Mouse (Mus musculus) gastrocnemius, postnatal 4 days (tissue): ENCODE results near the gene Glb1l. TPM values are rescaled to one million over a fixed set of nuclear protein-coding genes. Genes with fewer than 3 reads are reported as not detected.
A peak's percentile ranks its signal among the peaks of the same experiment; 100 is the strongest.
"Not testable (repeated sequence)": the region's sequence is repeated elsewhere in the genome, so short reads cannot be mapped to it uniquely, and the experiment has no call there.

Experiments
- DNase-seq, 2 experiments: peaks; one replicate each; pipeline ENCODE4 v3.0.0; 2021 to 2022; ENCODE audit warnings: low spot score in 2 of 2, mixed read lengths in 2 of 2
- long read RNA-seq, 2 experiments: library from polyadenylated mRNA; stranded (forward); transcript quantifications; one replicate each; pipeline ENCODE4 v2.0.0; 2021
- total RNA-seq, 2 experiments: library from RNA; stranded (reverse); gene quantifications; 2 replicates each; pipeline ENCODE4 v1.2.3; 2021

Gene Glb1l
- 10 to 100 TPM; 10.5 to 11.9 TPM for total RNA-seq
- long read RNA-seq, experiment 1, partial matches to known transcripts: 4 of 10 reads
- long read RNA-seq, experiment 1, other reads (novel, unspliced or antisense): 5 of 10 reads
- long read RNA-seq, experiment 2, partial matches to known transcripts: 6 of 11 reads
- long read RNA-seq, experiment 2, other reads (novel, unspliced or antisense): 5 of 11 reads

DNA sequence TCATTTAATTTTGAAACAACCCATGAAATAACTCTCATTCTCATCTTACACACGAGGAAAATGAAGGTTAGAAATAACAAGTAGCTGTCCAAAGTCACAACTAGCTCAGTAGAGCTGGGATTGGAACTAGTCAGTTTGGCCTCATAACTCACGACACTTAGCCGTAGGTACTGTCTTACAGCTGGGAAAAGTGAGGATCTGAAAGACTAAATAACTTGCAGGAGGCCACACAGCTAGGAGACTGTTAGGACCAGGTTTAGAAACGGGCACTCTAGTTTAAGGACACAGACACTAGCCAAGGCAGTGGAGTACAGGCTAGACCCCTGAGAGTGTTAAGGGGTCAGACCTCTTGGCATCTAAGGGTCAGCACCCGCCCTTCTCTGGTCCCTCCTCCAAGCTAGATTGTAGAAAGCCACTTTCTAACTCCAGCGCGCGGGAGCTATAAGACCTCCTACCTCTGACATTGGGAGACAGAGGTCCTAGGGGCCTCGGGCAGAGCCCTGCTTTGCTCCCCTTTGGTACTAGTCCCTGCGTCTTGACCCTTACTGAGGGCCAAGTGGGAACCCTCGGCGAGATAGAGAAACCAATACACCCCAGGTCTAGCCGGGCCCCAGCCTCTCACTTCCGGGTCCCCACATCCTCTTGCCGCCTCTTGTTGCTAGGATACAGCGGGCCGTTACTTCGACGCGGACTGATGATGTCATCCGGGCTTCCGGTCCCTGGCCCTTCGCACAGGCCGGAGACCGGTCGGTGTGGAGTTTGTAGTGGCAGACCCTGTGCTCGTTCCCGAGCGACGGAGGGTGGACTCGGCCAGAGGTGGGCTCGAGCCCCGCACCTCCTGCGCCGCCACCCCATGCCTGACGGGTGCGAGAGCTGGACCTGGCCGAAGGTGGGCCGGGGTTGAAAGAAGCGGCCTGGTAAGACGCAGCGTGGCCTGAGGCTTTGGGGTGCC is at the start of gene Glb1l, which contains the start of gene Stk16:
TSS of gene Glb1l (minus strand) at position 678 of the 952 bp plus-strand sequence.
TSS of gene Stk16 (plus strand) at position 703 of the 952 bp plus-strand sequence.
- peak; percentile 92 to 97 for DNase-seq

DNA sequence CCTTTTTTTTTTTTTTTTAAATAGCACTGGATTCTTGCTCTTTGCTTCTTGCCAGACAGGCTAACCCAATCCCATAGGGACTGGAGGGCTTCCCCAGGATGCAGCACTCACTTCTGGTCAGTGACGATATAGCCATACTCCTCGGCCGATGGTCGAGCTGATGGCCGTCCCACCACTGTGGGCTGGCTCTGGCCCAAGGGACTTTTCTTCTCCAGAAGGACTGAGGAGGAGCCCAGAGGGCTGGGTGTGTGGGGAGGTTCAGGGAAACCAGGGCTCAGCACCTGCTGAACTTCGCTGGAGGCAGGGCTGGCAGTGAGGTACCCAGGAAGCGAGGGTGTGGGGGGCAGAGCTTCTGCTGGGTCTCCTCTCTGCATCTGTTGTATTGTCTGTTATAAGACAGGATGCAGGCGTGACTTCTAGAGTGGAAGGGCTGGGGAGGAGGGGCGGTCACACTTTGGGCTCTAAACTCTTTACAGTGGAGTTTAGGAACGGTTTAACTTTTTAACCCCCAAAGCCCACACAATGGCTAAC is 45.0 kb upstream of the Glb1l start:
- no peak for DNase-seq

DNA sequence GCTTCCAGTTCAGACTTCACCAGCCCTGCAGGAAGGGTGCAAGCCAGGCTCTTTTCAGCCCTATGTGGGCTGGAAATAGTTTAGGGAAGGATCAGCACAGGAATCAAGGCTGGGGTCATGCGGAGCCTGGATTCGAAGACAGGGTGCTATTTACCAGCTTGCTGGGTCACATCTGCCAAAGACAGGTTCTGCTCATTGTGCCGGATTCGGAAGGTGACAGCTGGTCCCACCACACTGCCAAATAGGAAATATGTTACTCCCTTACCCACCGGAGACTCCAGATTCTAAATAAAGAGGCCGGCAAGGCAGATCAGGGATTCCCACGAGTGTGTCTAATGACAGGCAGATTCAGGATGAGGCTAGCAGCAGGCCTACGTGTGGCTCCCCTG is 44.0 kb upstream of the Glb1l start:
- DNase-seq: no peak

DNA sequence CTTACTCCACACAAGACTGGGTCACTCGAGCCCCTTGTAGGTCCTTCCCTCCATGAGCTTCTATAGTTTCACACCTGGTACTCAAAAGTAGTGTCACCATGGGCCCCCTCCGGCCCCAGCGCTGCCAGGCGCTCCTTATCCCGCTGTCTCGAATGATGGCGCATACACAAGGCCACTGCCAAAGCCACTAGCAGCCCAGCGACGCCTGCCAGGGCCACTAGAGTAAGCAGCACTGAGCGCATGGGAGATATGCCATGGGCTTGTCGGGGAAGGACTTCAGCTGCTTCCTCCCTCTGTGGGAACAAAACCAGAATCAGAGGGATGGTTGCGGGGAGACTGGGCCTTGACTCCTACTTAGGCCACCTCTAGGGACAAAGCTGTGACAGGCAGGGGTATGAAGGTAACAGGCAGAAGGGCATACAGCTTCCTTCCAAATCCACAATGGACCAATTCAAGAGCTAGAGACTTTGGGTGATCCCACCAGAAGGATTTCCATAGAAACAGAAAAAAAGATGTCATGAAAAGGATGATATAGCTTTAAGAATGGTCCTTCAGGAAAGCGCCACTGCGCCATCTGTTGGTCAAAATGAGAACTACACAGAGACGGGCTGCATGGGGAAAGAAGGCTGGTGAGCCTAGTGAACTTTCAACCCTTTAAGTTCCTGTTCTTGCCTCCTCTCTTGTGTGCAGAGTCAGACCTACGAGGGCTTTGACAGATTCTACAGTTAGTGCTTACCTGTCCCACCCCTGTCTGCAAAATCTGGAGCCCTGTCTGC is 43.4 kb upstream of the Glb1l start:
- peak; percentile 56 to 78 for DNase-seq

DNA sequence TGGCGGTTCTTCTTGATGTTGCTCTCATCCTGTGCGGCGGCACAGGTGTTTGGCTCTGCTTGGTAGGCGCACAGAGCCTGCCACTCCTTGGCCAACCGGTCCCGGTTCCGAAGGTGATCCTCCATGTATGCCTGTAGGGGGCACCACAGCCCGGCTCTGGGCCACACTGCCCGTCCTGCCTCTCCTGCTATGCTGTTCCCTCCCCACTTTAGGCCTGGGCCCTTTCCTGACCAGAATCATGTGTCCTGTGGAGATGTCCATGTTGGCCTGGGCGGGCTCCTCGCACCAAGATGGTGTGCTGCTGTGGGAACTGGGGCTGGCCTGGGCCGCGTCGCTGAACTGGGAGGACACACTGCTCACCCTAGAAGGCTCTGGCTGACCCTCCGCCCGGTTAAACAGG is 42.4 kb upstream of the Glb1l start:
- no peak for DNase-seq

DNA sequence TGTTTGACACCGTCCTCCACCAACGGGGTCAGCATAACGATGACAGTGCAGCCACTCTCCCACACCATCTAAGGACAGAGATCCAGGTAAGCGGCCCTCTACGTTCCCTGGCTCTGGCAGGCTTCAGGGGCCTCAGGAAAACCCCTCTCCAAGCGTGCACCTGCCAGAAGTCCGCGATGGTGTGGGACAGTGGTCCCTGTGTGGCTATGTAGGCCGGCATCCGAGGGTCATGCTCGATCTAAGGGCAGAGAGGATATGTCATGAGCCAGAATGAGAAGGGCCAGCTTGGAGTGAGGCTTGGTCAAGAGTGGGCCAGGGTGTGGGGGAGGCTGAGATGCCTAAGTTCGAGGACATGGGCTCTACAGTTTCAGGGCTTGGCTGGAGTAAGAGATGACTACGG is 41.7 kb upstream of the Glb1l start:
- DNase-seq: no peak

DNA sequence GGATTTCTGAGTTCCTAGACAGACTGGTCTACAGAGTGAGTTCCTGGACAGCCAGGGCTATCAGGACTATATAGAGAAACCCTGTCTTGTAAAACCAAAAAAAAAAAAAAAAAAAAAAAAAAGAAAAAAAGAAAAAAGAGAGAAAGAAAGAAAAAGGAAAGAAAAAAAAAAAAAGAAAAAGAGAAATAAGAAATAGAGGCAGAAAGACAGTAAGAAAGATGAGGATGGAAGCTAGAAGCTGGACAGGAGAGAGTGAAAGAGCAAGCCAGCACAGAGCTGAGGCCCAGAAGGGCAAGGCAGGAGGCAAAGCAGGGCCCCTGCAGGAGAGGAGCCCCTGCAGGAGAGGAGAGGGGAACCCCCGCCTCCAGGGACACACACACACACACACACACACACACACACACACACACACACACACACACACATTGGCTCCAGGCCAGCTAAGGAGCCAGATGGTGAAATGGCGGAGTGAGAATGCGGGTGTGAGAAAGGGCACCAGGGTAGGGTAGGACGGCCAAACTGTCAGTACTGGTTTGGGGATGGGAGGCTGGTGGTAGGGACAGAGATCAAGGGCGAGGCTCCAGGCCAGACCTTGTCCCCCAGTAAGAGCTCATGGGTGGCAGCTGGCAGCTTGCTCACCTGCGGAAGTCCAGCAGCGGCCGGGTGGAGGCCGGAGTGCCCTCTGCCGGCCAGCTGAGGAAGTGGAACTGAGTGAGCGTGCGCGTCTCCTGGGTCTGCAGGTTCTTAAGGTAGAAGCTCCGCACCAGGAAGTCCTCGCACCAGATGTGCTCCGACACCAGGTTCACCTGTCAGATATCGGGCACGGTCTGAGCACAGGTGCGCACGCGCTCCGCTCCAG is 40.7 kb upstream of the Glb1l start:
- DNase-seq: peak in 1 of 2 experiments; percentile 66

DNA sequence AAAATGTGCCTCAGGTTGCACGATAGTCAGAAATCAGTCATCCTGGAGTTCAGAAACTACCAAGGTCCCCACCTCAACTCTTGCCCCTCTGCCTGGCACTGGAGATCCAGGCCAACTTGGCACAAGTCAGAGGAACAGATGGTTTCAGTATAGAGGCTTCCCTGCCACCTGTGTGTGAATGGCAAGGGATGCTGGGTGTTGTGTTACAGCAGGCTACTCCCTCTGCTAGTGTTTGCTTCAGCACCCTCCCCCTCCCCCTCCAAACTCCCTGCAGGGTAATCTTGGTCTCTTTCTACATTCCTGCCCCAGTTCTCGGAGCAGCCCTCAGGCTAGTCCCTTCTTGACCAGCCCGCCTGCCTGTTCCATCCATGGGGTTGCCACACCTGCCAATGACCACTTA is 39.9 kb upstream of the Glb1l start:
- DNase-seq: no peak

DNA sequence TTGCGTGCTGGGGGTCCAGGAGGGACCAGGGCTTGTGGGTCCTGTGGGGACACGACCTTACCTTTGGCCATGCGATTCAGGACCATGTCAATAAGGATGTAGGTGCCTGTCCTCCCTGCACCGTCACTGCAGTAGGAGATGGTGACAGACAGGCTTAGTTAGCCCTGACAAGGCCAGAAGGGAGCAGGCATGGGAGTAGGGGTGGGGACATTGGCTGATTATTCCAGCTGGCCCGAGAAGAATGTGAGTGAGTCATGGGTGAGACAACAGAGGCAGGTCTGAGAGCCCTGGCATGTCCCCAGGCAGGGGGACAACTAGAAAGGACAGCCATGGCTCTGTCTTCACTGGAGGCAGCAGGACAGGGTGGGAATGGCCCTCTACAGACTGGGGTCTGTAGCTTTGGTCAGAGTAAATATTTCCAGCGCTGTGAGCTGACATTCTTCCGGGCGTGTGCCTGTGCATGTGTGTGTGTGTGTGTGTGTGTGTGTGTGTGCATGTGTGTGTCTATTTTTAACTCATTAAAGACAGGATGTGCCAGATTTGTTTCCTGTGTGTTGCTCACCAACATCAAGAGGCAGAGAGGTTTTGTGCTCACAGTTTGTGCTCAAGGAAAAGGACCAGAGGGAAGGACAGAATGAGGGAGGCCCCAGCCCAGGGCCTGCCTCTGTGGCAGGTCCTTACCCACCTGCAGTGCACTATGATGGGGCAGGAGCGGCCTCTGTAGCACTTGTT is 37.6 kb upstream of the Glb1l start:
- no peak for DNase-seq

DNA sequence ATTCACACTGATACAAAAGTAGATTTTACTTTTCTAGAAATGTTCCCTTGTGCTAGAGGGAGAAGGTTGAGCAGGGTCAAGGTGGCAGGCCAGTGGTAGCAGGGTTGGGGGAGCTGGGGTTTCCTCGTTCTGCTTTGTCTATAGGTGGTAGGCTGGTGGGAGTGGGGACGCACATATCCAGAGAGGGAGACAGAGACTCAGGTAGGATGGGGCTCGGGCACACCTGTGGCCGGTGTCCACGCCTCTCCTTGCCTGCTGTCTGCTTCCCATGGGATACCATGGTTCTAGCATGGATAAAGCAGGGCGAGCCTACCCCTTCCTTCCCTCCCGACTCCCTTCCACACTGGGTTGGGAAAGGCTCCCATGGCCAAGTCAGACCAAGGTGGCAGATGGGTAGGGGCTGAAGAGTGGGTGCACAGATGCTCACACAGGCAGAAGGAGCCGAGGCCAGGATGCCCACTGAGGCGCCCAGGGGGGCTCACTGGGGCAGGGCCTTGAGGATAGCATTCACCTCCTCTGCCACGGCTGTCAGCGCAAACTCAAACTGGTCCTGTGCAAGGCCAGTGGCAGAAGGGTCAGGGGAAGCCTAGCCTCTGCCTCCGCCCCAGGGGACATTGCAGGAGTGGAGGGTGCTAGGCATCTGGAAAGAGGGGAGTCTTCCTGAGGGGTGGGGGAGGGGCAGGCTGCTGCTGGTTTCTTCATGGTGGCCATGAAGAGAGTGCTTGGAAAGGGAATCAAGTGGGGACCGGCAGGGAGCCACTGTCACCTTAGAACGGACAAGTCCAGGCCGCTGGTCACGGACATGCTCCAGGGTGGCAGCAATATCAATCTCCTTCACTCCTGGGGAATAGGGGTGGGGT is 36.7 kb upstream of the Glb1l start:
- DNase-seq: no peak

DNA sequence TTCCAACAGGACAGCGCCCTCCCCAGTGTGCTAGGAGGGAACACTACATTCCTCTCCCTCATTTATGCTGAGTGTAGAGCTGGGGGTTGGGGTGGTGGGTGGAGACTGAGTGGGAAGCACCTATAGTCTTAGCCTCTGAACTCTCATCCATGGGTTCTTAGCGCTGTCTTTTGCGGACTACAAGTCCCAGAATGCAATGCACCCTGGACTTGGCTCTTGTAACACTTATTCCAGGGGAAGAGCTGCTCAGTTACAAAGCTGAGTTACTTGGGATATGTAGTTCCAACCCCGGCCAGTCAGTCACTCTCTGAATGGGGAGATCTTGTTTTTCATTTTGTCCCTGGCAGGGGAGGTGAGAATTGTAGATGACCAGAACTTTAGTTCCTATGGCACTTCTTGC is 34.2 kb upstream of the Glb1l start:
- no peak for DNase-seq

DNA sequence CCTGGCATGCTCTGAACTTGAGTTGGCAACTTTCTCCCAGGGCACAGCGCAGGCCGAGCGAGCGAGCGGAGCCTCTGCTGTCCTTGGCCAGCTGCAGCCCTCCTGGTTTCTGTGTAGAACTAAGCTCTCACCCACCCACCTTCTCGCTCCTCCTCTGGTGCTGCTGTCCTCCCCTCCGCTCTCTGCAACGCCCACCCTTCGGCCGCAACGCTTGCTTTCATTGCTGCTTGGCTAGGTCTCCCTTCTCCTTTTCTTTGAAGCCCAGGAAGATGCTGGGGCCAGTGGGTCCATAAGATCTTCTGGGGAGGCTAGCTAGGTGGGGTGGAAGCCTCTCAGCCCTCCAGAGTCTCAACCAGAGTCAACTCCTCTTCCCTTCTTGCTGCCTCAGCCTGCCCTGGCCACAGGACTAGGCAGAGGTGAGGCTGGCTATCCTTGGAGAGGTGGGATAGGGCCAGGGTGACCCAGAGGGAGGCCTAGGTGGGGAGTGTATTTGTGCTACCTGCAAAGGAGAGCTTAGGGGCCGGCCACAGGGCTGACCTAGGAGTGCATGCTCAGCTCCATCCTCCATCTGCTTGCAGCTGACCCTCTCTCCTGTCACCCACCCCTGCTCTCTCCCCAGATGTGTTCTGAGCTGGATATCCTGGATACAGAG is 33.7 kb upstream of the Glb1l start:
- no peak for DNase-seq

DNA sequence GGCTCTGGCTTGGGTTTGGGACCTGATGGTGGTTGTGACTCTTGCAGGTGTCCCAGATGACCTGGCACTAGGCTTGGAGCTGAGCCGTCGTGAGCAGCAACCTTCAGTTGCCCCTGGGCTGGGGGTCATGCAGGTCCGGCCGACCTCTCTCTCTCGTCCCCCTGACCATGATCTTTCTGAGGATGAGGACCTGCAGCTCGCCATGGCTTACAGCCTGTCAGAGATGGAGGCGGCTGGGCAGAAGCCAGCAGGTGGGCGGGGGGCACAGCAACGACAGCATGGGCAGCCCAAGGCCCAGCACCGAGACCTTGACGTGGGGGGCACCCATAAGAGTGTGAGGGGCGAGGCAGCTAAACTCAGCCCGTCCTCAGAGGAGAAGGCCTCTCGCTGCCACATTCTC is 32.8 kb upstream of the Glb1l start:
- no peak for DNase-seq

DNA sequence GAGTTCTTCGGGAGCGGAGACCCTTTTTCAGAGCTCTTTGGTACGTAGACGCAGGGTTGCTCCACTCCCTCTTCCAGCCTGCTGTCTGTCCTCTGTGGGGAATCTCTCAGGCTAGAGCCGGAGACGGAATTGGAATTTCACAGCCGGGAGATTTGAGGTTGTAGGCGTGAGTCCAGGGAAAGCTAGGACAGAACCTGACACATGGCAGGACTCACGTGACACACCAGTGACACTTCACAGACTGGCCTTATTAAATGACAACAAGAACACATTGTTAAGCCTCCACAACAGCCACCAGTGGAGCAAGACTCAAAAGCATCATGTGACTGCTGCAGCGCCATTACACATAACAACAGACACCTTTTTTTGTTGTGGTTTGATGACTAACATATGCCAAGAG is 29.0 kb upstream of the Glb1l start:
- no peak for DNase-seq

DNA sequence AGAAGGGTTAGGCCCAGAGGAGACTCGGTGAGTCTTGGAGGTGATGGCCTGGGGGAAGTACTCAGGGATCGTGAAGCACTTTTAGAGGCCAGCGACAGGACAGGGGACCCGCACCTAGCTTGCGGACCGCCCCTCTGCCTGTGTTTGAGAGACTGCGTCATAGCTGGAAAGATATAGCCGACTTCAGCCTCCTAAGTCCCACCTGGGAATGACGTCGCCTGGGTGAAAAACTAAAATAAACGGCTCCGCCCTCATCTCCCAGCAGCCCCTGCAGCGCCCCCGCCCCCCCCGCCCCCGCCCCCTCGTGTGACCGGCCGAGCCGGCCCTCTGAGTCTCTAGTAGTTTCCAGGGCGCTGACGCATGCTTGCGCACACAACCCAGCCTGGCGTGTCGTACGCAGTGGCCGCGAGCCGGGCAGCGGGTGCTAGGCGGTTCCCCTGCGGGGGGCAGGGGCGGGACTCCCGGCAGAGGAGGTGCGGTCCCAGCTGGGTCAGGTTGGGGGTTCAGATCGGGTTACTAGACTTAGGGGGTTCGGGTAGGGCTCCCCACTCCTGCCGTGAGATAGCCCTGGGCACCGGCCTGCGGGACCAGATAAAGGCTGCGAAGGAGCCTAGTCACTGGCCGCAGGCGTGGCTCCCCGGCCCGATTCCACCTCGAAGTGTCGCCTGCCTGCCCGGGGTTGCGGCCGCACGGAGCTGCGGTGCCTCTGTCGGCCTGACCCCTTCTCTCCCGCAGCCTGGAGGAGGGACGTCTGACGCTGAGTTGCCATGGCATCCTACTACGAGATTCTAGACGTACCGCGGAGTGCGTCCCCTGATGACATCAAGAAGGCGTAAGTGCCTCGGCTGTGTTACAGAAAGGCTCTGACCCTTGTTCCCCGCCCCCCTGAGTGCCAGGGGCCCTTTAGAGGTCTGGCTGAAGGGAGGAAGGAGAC is 25.8 kb upstream of the Glb1l start, which contains the start of gene Dnajb2:
TSS of gene Dnajb2 (plus strand) at position 290 of the 934 bp plus-strand sequence.
- DNase-seq: peak; percentile 59 to 80

DNA sequence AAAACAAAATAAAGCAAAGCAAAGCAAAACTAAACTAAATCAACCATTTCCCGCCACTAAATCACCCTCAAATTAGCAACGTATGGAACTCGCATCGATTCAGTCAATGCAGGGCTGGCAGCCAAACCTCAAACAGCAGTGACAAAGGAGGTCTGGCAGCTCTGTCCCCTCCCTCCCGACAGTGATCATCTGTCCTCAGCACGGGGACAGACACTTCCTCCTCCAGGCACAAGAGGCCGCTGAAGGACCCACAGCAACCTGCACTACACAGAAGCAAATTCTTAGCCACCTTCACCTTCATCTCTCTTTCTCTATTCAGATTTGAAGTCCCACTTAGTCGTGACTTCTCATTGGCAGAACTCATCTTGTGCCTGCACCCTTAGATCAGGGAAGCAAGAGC is 24.0 kb upstream of the Glb1l start:
- DNase-seq: peak in 1 of 2 experiments; percentile 50

DNA sequence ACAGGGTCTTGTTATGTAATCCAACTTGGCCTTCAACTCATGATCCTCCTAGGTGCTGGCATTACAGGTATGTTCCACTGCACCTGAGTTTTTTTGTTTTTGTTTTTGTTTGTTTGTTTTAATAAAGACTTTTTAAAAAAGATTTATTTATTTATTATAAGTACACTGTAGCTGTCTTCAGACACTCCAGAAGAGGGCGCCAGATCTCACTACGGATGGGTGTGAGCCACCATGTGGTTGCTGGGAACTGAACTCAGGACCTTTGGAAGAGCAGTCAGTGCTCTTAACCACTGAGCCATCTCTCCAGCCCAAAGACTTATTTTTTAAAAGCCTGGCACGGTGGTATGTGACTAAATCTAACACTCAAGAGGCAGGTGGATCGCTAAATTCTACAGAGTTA is 21.9 kb upstream of the Glb1l start:
- DNase-seq: not testable (repeated sequence)
